In genomic region chr13:51791604-51792003, GRCm38 (mm10) we compare ENCODE assay signal across 8 mouse cellular contexts. TPM values are rescaled to one million over a fixed set of nuclear protein-coding genes. Genes with fewer than 3 reads are reported as not detected.
DNase-seq lines count a peak whose midpoint lies in the region; ATAC-seq and TF ChIP-seq lines count a peak whose summit lies in the region.

No protein-coding gene starts in this region.

- no peak for ATAC-seq in lung, embryonic 14.5 days (ENCODE audit: insufficient read depth)
- no peak for ATAC-seq in hindbrain, embryonic 15.5 days (ENCODE audit: low FRiP score, low read depth)
- no peak for ATAC-seq in midbrain, postnatal 0 days (ENCODE audit: low FRiP score)

- peak overlapping the region; percentile 70; the same call in 1 of the 2 replicates for H3K9ac ChIP-seq in lung, embryonic 14.5 days
- H3K9ac ChIP-seq in hindbrain, embryonic 15.5 days: 0 out of 2 replicates have a peak overlapping the region, but pooled peaks have one; percentile 89
- H3K9ac ChIP-seq in midbrain, postnatal 0 days (replicated peaks; ENCODE audit: low read length, poor library complexity, severe bottlenecking): peak overlapping the region; percentile 93; the same call in 1 of the 2 replicates

- 65% methylated on average over 3 of the region's 3 CpGs for WGBS in lung, embryonic 14.5 days
- 60% methylated on average over 3 of the region's 3 CpGs for WGBS in hindbrain, embryonic 15.5 days
- 59% methylated on average over 3 of the region's 3 CpGs for WGBS in midbrain, postnatal 0 days

- TF ChIP-seq CTCF in lung, embryonic 14.5 days (IDR thresholded peaks at IDR 0.05; ENCODE audit: low read depth): no peak
- no peak for TF ChIP-seq CTCF in midbrain, postnatal 0 days (IDR thresholded peaks at IDR 0.05)

- peak overlapping the region; percentile 91 for H3K4me2 ChIP-seq in lung, embryonic 14.5 days
- peak overlapping the region; percentile 94 for H3K4me2 ChIP-seq in hindbrain, embryonic 15.5 days
- peak overlapping the region; percentile 84 for H3K4me2 ChIP-seq in midbrain, postnatal 0 days (ENCODE audit: low read depth, low read length, poor library complexity, severe bottlenecking)

- H3K36me3 ChIP-seq in lung, embryonic 14.5 days (ENCODE audit: insufficient read depth): no peaks in the 10 kb centered on the region
- no peaks in the 10 kb centered on the region for H3K36me3 ChIP-seq in hindbrain, embryonic 15.5 days
- no peaks in the 10 kb centered on the region for H3K36me3 ChIP-seq in midbrain, postnatal 0 days (ENCODE audit: insufficient read depth, low read length)

- DNase-seq in cerebellum, adult 9-11 months: peak; percentile 68
- DNase-seq in cerebellum, postnatal 4 days (ENCODE audit: low spot score in 2 of 2): no peak
- DNase-seq in lung, embryonic 14.5 days: no peak
- DNase-seq in lung, postnatal 10 days: no peak
- DNase-seq in midbrain, postnatal 0 days (ENCODE audit: low spot score): no peak
- no peak for DNase-seq in frontal cortex, postnatal 36 days (ENCODE audit: low spot score in 2 of 2)
- DNase-seq in layer of hippocampus, adult 8-10 months (ENCODE audit: low spot score in 2 of 2): no peak

- peaks cover 13% of the 10 kb centered on the region; the same call in 1 of the 2 replicates for H3K4me1 ChIP-seq in lung, embryonic 14.5 days (ENCODE audit: insufficient read depth)
- H3K4me1 ChIP-seq in hindbrain, embryonic 15.5 days (replicated peaks): peaks cover 28% of the 10 kb centered on the region
- peaks cover 18% of the 10 kb centered on the region for H3K4me1 ChIP-seq in midbrain, postnatal 0 days (ENCODE audit: insufficient read depth, low read length)

- no peaks in the 10 kb centered on the region for H3K9me3 ChIP-seq in lung, embryonic 14.5 days (ENCODE audit: low read depth, low read length)
- no peaks in the 10 kb centered on the region for H3K9me3 ChIP-seq in hindbrain, embryonic 15.5 days
- no peaks in the 10 kb centered on the region for H3K9me3 ChIP-seq in midbrain, postnatal 0 days (ENCODE audit: low read length)

- H3K27me3 ChIP-seq in lung, embryonic 14.5 days (ENCODE audit: insufficient read depth, low read length): peaks cover 18% of the 10 kb centered on the region
- no peaks in the 10 kb centered on the region for H3K27me3 ChIP-seq in hindbrain, embryonic 15.5 days
- H3K27me3 ChIP-seq in midbrain, postnatal 0 days (ENCODE audit: insufficient read depth, low read length): no peaks in the 10 kb centered on the region

- H3K27ac ChIP-seq in lung, embryonic 14.5 days (ENCODE audit: low read depth): no peak overlapping the region
- no peak overlapping the region for H3K27ac ChIP-seq in hindbrain, embryonic 15.5 days (replicated peaks)
- no peak overlapping the region for H3K27ac ChIP-seq in midbrain, postnatal 0 days (ENCODE audit: low read depth, low read length)

- peak overlapping the region; percentile 72; the same call in 1 of the 2 replicates for H3K4me3 ChIP-seq in lung, embryonic 14.5 days (ENCODE audit: low read depth, low read length)
- H3K4me3 ChIP-seq in hindbrain, embryonic 15.5 days: peak overlapping the region; percentile 95
- peak overlapping the region; percentile 94; the same call in 1 of the 2 replicates for H3K4me3 ChIP-seq in midbrain, postnatal 0 days (ENCODE audit: low read depth, low read length)

RNA-seq across cellular contexts. Expression of gene Sema4d, which starts 1.9 kb away (rescaled TPM):
- 12.0 and 12.3 TPM in 2 replicates for polyA plus RNA-seq in lung, embryonic 14.5 days (2014; fragmentation: Nextera tagmentation; extraction: Ambion mirVana)
- 14.3 and 14.8 TPM in 2 replicates for polyA plus RNA-seq in hindbrain, embryonic 15.5 days (2015; fragmentation: Nextera tagmentation; extraction: Ambion mirVana)
- 19.3 and 19.8 TPM in 2 replicates for total RNA-seq in midbrain, postnatal 0 days (2014; rRNA removed)
- polyA plus RNA-seq in midbrain, postnatal 0 days (2015; fragmentation: Nextera tagmentation; extraction: Ambion mirVana): 13.6 and 13.7 TPM in 2 replicates
- 10 to 100 TPM; 79.8 to 99.9 (median 95.4) TPM for total RNA-seq in layer of hippocampus, adult 8-10 months (2022)

RNA-seq across cellular contexts. Expression of gene Gadd45g, which starts 54.9 kb away (rescaled TPM):
- polyA plus RNA-seq in lung, embryonic 14.5 days (2014; fragmentation: Nextera tagmentation; extraction: Ambion mirVana): 26.1 and 27.2 TPM in 2 replicates
- polyA plus RNA-seq in hindbrain, embryonic 15.5 days (2015; fragmentation: Nextera tagmentation; extraction: Ambion mirVana): 57.9 and 89.0 TPM in 2 replicates
- 7.3 and 10.3 TPM in 2 replicates for total RNA-seq in midbrain, postnatal 0 days (2014; rRNA removed)
- 20.4 and 23.3 TPM in 2 replicates for polyA plus RNA-seq in midbrain, postnatal 0 days (2015; fragmentation: Nextera tagmentation; extraction: Ambion mirVana)
- 10 to 100 TPM; 14.6 to 28.2 (median 17.2) TPM for total RNA-seq in layer of hippocampus, adult 8-10 months (2022)
